Mouse (Mus musculus): ENCODE measurements around the gene Bfsp2. TPM values are rescaled to one million over a fixed set of nuclear protein-coding genes. Genes with fewer than 3 reads are reported as not detected.
"Not testable (repeated sequence)": the region's sequence is repeated elsewhere in the genome, so short reads cannot be mapped to it uniquely, and the experiment has no call there.

Gene Bfsp2
- total and polyA plus RNA-seq, 2 experiments from 2014 or later: 2.4 to 2.6 TPM

- no peak for TF ChIP-seq CTCF (IDR thresholded peaks at IDR 0.05; ENCODE audit: low read depth)
- no peaks in the 10 kb centered on the region for H3K36me3 ChIP-seq (ENCODE audit: insufficient read depth)
- DNase-seq (peak; percentile 71), ATAC-seq (peak; percentile 72)
- no peak overlapping the region for H3K27ac ChIP-seq (ENCODE audit: low read depth, low read length)
- H3K9ac ChIP-seq: no peak overlapping the region
- H3K27me3 ChIP-seq (ENCODE audit: insufficient read depth, low read length): no peaks in the 10 kb centered on the region
- WGBS: 34% methylated on average over 18 of the region's 18 CpGs
- H3K4me2 ChIP-seq (ENCODE audit: low read depth): peak overlapping the region; percentile 24; the same call in 1 of the 2 replicates
- H3K4me1 ChIP-seq (ENCODE audit: insufficient read depth): peaks cover 8% of the 10 kb centered on the region; the same call in 1 of the 2 replicates
- H3K9me3 ChIP-seq (ENCODE audit: low read length): no peaks in the 10 kb centered on the region
- H3K4me3 ChIP-seq (ENCODE audit: low read depth, low read length): no peak overlapping the region
These were observed 57.4 kb downstream of the Bfsp2 start for GRCm38 (mm10) chr9:103422847-103423246.

- H3K9me3 ChIP-seq (ENCODE audit: low read length): no peaks in the 10 kb centered on the region
- DNase-seq (no peak), ATAC-seq (no peak)
- no peak overlapping the region for H3K4me3 ChIP-seq (ENCODE audit: low read depth, low read length)
- no peak overlapping the region for H3K27ac ChIP-seq (ENCODE audit: low read depth, low read length)
- no peak overlapping the region for H3K4me2 ChIP-seq (ENCODE audit: low read depth)
- peaks cover 8% of the 10 kb centered on the region; the same call in 1 of the 2 replicates for H3K4me1 ChIP-seq (ENCODE audit: insufficient read depth)
- 12% methylated on average over 3 of the region's 3 CpGs for WGBS
- H3K36me3 ChIP-seq (ENCODE audit: insufficient read depth): no peaks in the 10 kb centered on the region
- no peak for TF ChIP-seq CTCF (IDR thresholded peaks at IDR 0.05; ENCODE audit: low read depth)
- H3K9ac ChIP-seq: no peak overlapping the region
- H3K27me3 ChIP-seq (ENCODE audit: insufficient read depth, low read length): no peaks in the 10 kb centered on the region
These were observed 59.4 kb downstream of the Bfsp2 start for GRCm38 (mm10) chr9:103420844-103421243.

- H3K4me3 ChIP-seq (ENCODE audit: low read depth, low read length): no peak overlapping the region
- DNase-seq (no peak), ATAC-seq (no peak)
- no peak for TF ChIP-seq CTCF (IDR thresholded peaks at IDR 0.05; ENCODE audit: low read depth)
- no peak overlapping the region for H3K4me2 ChIP-seq (ENCODE audit: low read depth)
- 96% methylated on average over 2 of the region's 2 CpGs for WGBS
- no peak overlapping the region for H3K27ac ChIP-seq (ENCODE audit: low read depth, low read length)
- H3K9ac ChIP-seq: no peak overlapping the region
- no peaks in the 10 kb centered on the region for H3K27me3 ChIP-seq (ENCODE audit: insufficient read depth, low read length)
- no peaks in the 10 kb centered on the region for H3K9me3 ChIP-seq (ENCODE audit: low read length)
- H3K36me3 ChIP-seq (ENCODE audit: insufficient read depth): no peaks in the 10 kb centered on the region
- H3K4me1 ChIP-seq (ENCODE audit: insufficient read depth): peaks cover 8% of the 10 kb centered on the region; the same call in 1 of the 2 replicates
These were observed 61.4 kb downstream of the Bfsp2 start for GRCm38 (mm10) chr9:103418786-103419185.

GRCm38 (mm10) chr9:103418267-103418666 lies 62.0 kb downstream of the Bfsp2 start:
- H3K36me3 ChIP-seq (ENCODE audit: insufficient read depth); H3K4me3 ChIP-seq (ENCODE audit: low read depth, low read length); DNase-seq; H3K9ac ChIP-seq; ATAC-seq; H3K9me3 ChIP-seq (ENCODE audit: low read length); H3K4me2 ChIP-seq (ENCODE audit: low read depth); H3K27me3 ChIP-seq (ENCODE audit: insufficient read depth, low read length); H3K27ac ChIP-seq (ENCODE audit: low read depth, low read length); H3K4me1 ChIP-seq (ENCODE audit: insufficient read depth): not testable (repeated sequence)
- 69% methylated on average over 1 of the region's 1 CpGs for WGBS

GRCm38 (mm10) chr9:103413457-103413856 lies 66.8 kb downstream of the Bfsp2 start:
- DNase-seq (no peak), ATAC-seq (no peak)
- Histone ChIP-seq H3K27me3 (ENCODE audit: insufficient read depth, low read length) (no peaks in the 10 kb centered on the region), H3K4me1 (ENCODE audit: insufficient read depth) (no peaks in the 10 kb centered on the region), H3K27ac (ENCODE audit: low read depth, low read length) (no peak overlapping the region), H3K9me3 (ENCODE audit: low read length) (no peaks in the 10 kb centered on the region), H3K36me3 (ENCODE audit: insufficient read depth) (no peaks in the 10 kb centered on the region), H3K9ac (no peak overlapping the region), H3K4me3 (ENCODE audit: low read depth, low read length) (no peak overlapping the region), H3K4me2 (ENCODE audit: low read depth) (no peak overlapping the region)
- WGBS: 30% methylated on average over 9 of the region's 9 CpGs
- TF ChIP-seq CTCF (IDR thresholded peaks at IDR 0.05; ENCODE audit: low read depth): no peak

- 72% methylated on average over 2 of the region's 2 CpGs for WGBS
- ATAC-seq (no peak), DNase-seq (no peak)
- Histone ChIP-seq H3K4me3 (ENCODE audit: low read depth, low read length) (no peak overlapping the region), H3K4me1 (ENCODE audit: insufficient read depth) (no peaks in the 10 kb centered on the region), H3K4me2 (ENCODE audit: low read depth) (no peak overlapping the region), H3K27ac (ENCODE audit: low read depth, low read length) (no peak overlapping the region), H3K9ac (no peak overlapping the region), H3K36me3 (ENCODE audit: insufficient read depth) (no peaks in the 10 kb centered on the region), H3K27me3 (ENCODE audit: insufficient read depth, low read length) (no peaks in the 10 kb centered on the region), H3K9me3 (ENCODE audit: low read length) (no peaks in the 10 kb centered on the region)
- no peak for TF ChIP-seq CTCF (IDR thresholded peaks at IDR 0.05; ENCODE audit: low read depth)
These were observed 71.1 kb downstream of the Bfsp2 start for GRCm38 (mm10) chr9:103409119-103409518.

GRCm38 (mm10) chr9:103408136-103408777 lies 72.0 kb downstream of the Bfsp2 start:
- Histone ChIP-seq H3K9ac (no peak overlapping the region), H3K36me3 (ENCODE audit: insufficient read depth) (no peaks in the 10 kb centered on the region), H3K9me3 (ENCODE audit: low read length) (no peaks in the 10 kb centered on the region), H3K27ac (ENCODE audit: low read depth, low read length) (no peak overlapping the region; the same call in 1 of the 2 replicates), H3K4me2 (ENCODE audit: low read depth) (no peak overlapping the region), H3K4me1 (ENCODE audit: insufficient read depth) (no peaks in the 10 kb centered on the region), H3K27me3 (ENCODE audit: insufficient read depth, low read length) (no peaks in the 10 kb centered on the region), H3K4me3 (ENCODE audit: low read depth, low read length) (no peak overlapping the region)
- TF ChIP-seq CTCF (IDR thresholded peaks at IDR 0.05; ENCODE audit: low read depth): no peak
- 28% methylated on average over 4 of the region's 4 CpGs for WGBS
- ATAC-seq (no peak; the same call in 1 of the 2 replicates), DNase-seq (peak; percentile 36)

Measured in forebrain, postnatal 0 days (tissue).